Mouse (Mus musculus) adrenal gland, postnatal 25 days (tissue): ENCODE results near the gene Slc39a8. TPM values are rescaled to one million over a fixed set of nuclear protein-coding genes. Genes with fewer than 3 reads are reported as not detected.

ENCODE experiments used
- DNase-seq: peaks from one replicate; pipeline ENCODE4 v3.0.0; 2021; ENCODE audit warnings: mixed read lengths
- total RNA-seq: library from RNA; stranded (reverse); gene quantifications from 2 replicates; pipeline ENCODE4 v1.2.3, GENCODE M21; 2021

The Slc39a8 gene
- total RNA-seq, 1 experiment from 2014 or later: 3.6 TPM

DNA sequence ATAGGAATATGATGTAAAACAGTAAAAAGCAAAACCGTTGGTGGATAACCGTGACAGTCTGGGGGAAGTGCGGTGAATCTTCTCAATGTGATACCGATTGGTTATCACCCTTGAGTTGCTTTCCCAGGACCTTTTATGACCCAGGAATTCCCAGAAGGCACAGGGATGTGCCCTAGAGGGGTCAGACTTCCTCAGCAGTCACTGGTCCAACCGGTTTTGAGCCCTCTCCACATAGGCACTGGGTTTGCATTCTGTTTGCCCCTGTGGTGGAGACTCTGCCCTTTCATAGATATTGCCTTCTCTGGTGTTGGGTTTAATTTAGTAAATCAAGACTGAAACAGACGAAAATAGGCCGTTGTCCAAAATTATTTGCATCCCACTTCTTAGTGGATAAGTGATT lies 20.8 kb downstream of the Slc39a8 start:
- DNase-seq: no peak

DNA sequence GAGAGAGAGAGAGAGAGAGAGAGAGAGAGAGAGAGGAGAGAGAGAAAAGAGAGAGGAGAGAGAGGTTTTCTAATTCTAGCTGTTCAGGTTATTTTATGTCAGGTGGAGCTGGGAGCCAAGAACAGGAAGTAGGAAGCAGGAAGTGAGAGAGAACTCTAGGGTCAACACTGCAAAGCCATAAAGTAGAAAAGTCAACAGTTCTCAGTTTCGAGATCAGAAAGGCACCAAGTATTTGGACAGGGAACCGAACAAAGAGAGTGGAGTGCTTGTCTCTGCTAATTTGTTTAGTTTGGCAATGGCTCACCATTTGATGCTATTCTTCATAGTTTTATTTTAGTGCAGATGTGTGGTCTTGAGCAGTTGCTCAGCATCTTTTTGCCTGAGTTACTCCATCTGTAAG lies 26.5 kb downstream of the Slc39a8 start:
- no peak for DNase-seq

DNA sequence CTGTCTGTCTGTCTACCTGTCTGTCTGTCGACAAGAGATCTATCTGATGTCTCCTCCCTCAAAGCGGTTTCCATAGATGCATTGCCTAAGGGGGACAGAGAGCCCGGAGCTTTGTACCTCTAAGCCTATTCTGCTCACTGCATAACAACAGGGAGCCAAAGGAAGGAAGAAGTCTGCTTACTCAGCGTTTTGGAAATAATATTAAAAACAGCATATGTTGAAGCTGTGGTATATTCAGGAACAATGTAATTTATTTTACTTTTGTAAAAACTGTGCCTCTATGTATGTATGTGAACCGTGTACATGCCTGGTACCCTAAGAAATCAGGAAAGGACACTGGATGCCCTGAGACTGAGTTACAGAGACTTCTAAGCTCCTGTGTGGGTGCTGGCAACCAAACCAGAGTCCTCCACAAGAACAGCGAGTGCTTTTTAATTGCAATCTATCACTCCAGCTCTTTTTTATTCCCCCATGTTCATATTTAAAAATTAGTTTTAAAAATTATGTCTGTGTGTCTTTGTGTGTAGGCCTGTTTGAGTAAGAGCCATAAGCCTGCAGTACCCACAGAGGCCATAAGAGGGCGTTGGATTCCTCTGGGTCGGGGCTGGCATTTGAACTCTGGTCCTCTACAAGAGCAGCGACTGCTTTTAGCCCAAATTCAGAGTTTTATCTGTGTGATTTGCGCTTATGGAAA lies 28.7 kb downstream of the Slc39a8 start:
- DNase-seq: no peak

DNA sequence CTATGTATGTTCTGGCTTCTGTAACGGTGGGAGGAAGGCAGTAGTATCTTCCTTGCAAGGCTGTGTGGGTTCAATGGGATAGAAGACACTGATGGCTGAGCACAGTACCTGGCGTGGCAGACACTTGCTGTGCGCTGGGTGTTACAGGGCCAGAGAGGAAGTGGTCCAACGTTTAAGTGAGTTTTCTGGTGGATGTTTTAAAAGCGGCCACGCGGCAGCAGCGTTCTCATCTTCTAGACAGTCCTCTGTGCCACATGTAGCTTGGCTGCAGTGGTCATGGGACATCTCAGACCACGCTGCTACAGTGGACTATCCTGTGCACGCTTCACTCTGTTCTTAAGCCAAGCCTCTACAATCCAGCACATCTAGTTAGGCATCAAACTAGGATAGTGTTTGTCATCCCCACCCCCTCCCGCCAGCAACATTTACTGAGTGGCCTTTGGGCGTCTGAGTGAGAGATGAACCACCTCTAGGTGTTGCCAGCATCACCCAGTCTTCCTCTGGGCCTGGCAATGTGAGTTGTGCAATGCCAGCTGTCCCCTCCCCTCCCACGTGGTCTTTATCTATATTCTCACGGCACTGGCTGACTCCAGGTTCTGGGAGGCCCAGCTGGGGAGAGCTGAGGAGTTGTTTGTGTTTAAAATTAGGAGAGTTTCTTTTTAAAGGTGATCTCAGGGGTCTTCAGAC lies 29.4 kb downstream of the Slc39a8 start:
- no peak for DNase-seq

DNA sequence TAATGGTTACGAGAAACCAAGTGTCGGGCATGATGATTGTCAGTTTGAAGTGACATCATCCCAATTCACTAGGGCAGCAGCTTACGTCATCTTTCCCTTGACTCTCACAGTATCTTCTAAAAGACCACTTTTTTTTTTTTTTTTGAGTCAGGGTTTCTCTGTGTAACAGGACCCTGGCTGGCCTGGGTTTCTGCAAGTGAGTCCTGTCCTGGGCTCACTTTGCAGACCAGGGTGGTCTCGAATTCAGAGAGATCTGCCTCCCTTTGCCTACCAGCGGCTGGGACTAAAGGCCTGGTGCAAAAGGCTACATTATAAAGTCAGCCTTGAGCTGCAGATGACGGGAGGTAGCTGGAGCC lies 29.9 kb downstream of the Slc39a8 start:
- no peak for DNase-seq

DNA sequence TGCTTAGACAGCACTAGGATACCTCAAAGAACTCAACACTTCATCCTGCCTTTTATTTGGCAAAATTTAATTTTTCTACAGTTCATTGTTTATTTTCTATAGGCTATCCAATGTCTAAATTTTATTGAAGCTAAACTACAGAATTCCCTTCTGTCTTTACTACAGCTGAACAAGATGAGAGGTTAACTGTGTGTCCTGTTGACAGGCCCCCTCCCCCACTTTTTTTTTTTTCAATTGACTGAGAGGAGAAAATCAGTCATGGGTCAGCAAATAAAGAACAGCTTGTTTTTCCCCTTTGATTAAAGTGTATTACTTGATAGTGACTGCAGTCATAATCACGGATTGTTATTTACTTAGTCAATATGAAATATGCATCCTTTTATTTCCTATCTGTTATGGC lies 31.2 kb downstream of the Slc39a8 start:
- no peak for DNase-seq

DNA sequence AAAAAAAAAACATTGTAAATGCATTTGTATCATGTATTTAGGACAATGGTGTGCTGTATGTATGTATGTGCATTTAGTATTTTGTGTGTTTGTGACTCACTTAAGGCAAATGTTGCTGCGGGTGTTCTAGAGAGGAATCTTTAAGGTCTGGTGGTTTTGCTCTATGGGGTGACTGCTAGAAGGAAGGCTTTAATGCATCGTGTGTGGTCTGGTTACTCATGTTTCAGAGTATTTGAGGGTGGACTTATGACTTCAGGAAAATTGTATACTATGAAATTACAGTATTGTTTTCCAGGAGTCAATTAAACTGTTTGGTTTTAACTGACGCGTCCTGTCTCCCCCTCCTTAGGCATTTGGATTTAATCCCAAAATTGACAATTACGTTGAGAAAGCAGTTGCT lies 32.1 kb downstream of the Slc39a8 start:
- DNase-seq: no peak

DNA sequence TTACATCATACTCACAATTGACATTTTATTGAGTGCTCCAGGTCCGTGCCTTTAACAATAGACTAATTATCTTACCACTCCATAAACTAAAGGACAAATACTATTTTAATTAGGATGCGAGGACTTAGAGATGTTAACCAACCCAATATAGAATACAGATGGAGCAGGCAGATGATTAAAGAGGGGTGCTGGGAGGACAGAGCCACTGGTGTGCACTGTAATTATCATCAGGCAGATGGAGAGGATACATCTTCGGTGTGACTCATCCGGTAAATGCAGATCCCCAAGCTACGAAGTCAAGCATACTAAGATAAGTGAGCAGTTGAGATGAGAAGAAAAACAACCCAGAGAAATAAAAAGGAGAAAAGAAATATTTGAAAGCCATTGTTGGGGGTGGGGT lies 34.4 kb downstream of the Slc39a8 start:
- no peak for DNase-seq

DNA sequence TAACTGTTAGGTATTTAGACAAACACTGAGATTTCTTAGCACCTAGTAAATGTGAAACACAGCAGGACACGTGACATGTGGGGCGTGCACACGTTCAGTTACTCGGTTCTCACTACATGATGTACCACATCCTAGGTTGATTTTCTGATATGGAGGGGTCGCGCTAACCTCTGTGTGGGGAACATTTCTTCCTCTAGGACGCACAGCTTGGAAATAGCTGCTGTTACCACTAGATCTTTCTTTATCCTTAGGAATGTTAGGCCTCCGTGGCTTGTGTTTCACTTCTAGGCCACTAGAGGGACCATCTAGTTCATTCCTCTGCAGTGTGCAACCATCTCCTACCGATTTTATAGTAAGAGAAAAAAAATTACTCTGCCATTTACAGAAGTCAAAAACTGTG lies 37.7 kb downstream of the Slc39a8 start:
- DNase-seq: no peak

DNA sequence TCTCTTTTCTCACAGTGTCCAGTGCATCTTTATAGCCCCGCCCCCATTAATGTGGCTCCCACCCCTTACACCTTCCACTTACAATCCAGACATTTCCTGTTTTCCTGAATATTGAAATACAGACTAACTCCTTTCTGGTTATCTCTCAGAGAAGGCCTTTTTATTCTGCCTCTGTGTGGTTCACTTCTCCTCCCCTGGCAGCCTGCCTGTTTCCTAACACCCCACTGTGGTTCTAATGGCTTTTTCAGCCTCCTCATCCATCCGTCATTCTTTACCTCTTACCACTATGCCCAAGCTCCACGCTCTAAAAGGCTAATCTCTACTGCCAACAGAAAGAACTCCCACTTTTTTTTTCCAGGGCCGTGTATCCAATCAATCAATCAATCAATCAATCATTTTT lies 44.0 kb downstream of the Slc39a8 start:
- DNase-seq: no peak

DNA sequence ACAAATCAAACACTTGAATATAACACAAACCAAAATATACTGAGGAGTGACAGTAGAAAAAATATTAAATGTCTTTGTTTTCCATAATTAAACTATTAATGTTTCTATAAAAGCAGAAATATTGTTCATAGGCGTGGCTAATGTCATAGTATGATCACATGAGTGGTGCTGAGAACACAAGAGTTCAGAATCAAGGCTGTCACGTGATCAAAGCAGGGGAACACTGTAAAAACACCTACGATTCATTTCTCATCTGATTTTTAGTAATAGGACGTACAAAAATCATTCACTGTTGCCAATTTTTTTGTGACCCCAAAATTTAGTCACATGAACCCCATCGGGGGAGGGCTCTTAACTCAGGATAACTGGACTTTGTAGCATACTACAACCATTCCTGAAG lies 47.2 kb downstream of the Slc39a8 start:
- DNase-seq: no peak

DNA sequence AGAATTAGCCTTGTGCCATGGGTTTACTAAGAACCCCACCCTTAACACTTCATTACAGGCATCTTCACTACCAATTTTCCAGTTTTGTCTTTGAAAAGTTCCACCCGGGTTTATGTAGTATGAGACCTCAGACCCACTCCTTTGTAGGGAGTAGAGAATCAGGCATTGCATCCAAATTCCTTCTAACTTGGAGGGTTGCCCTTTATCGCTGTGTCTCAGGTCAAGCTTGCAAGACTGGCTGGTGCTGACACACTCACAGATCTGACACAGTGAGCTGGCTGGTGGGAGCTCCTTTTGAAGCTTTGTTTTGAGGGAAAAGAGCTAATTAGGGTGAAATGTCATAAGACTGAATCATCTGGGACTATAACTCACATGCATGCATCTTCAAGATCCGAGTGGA lies 48.5 kb downstream of the Slc39a8 start:
- no peak for DNase-seq

DNA sequence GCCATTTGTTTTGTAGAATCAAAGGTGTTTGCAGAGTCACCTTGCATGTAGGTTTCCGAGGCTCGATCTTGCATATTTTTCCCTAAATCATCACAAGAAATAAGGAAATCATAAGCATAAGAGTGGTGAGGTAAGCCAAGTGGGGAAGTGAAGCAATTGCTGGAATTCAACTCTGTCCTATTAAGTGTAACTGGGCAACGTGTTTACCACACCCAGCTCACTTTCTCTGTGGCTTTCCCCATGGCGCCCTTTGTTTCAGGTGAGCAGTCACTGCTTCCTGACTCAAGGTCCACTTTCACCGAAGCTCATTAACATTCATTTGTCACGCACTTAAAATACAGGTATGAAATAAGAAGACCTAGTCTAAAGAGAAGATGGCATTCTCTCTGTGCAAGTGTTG lies 53.0 kb downstream of the Slc39a8 start:
- no peak for DNase-seq

DNA sequence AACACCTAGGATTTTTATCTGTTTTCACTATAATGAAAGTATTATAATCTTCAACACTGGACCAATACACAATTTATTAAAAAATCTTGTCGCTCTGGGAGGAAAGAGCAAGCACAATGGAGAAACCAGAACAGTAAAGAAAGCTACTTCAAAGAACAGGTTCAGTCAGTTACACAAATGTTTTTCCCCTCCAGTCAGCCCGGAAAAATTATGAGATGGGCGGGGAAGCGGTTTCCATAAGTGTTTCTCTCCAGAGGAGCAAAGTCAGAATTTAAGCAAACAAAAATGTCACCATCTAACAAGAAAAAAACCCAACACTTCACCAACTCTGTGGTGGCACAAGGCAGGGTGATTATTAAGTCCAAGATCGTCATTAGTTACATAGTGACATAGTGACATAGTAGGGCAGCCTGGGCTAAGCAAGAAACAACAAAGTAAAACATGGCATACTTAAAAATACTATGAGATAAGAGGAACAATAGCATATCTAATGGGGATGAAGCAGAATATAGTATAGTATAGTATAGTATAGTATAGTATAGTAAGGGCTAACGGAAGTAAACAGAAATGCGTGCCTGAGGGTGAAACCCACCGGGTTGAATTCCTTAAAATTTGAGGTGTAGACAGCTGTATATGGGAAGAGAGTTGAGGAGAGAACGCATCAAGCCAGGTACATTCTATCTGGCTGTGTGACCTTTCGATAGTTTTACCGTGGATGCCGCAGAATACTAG lies 61.0 kb downstream of the Slc39a8 start:
- no peak for DNase-seq

DNA sequence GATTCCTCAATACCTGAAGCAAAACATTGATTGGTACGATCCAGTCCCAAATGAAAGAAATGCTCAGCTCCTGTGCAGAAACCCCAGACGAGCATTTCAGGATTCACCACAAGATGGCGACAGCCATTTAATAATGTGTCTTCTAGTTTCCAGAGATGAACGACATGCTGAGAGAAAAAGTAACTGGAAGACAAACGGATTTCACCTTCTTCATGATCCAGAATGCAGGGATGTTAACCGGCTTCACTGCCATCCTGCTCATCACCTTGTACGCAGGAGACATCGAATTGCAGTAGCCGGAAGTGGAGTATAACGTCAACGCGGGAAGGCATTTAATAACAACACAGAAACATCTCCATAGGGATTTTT lies 61.6 kb downstream of the Slc39a8 start:
- peak; percentile 41 for DNase-seq

DNA sequence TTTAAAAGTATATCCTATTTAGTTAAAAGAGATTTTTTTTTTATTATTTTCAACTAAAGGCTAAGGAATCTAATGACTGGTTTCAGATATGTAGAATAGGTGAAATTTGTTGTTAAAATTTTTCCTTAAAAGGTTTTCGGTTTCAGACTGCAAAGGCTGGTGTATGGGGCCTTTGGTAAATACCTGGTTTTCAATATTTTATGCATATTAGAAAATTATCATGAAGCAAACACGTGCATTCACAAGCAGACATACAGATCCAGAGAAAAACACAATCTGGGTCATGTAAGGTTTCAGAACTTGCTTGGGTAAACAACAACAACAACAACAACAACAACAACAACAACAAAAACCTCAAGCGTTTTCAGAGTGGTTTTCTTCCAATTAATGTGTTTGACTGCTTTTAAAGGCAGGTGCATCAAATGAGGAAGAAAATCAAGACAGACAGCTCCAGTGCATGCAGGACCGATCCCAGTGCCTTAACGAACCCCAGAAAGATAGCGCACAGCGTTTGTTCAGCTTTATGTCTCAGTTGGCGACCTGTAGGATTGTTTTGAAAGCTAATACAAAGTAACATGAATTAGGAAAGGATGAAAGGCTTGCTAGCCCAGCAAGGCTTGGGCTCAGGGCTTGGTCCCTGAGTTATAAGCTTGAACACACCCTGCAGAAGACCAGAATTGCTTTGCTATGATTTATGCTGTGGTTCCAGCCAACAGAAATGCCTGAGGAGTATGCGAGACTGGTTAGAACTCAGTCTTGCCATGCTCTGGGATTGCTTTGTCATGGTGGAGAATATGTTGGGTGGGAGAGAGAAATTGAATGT lies 62.2 kb downstream of the Slc39a8 start:
- no peak for DNase-seq

DNA sequence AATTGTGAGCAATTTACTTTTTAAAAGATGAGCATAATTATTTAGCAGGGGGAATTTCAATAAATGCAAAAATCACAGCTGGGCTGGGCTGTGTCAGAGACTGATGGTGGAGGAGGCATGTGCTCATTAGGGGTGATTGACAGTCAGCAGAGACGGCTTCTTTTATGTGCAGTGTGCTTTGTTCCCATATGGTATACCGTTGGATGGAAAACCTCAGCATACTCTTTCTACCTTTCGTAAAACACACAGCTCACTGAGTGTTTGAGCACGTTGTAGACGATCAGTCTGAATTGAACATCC lies 62.7 kb downstream of the Slc39a8 start:
- no peak for DNase-seq

DNA sequence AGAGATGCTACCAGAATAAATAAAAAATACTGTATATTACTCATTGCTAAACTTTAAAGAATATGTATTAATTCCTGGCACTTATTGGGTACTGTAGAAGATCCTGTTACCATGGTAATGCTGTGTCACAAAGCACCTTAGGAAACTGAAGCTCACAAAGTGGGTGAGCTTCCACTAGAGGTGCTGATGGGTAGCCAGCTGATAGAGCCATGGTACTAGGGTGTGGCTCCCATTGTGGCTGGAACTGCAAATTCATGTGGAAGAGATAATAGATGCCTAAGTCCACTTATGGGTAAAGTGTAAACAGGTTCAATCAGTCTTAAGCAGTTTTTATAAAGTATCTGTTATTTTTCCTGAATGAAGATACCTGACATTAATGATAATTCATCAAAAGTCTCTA lies 64.3 kb downstream of the Slc39a8 start:
- DNase-seq: no peak

DNA sequence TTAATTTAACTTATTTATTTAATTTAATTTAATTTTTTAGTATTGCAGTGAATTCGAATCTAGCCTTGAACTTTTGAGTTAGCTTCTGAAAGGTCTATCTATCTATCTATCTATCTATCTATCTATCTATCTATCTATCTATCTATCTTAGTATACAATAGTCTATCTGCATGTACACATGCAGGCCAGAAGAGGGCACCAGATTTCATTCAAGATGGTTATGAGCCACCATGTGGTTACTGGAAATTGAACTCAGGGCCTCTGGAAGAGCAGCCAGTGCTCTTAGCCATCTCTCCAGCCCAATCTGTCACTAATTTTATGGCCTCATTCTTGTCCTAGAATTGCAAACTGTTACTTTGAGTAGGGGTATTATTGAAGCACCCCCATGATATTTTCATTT lies 78.3 kb downstream of the Slc39a8 start:
- no peak for DNase-seq

DNA sequence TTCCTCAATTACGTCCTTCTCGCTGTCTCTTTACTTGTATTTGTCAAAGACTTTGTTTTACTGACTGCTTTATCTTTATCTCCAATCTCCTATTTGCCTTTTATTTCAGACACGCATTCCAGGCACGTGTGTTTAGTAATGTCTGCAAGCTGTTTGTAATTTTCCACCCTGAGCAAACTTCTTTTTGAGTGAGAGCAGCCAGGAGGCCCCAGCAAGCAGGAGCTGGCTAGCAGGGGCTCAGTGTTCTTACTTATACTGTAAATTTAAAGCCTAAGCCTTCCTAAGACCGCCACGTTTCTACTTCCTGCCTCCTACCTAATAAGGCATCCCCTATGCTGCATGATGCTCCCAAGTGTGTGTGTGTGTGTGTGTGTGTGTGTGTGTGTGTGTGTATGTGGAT lies 79.8 kb downstream of the Slc39a8 start:
- DNase-seq: no peak

DNA sequence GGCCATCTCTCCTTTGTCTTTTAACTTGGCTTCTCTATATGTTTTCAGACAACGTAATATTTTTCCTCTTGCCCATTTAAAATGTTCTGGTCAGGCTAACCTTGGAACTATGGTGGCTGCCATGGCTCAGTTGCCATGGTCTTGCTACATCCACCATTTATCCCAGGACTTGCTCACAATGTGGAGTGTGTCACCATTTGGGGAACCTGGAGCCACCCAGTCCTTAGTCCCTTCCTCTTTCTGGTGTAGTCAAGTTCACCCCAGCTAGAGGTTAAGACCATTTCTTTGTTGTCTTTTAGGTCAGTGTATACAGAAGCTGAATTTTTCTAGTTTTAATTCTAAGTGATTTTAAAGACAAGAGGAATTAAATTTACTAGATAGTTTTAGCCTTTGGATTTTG lies 80.7 kb downstream of the Slc39a8 start:
- DNase-seq: no peak

DNA sequence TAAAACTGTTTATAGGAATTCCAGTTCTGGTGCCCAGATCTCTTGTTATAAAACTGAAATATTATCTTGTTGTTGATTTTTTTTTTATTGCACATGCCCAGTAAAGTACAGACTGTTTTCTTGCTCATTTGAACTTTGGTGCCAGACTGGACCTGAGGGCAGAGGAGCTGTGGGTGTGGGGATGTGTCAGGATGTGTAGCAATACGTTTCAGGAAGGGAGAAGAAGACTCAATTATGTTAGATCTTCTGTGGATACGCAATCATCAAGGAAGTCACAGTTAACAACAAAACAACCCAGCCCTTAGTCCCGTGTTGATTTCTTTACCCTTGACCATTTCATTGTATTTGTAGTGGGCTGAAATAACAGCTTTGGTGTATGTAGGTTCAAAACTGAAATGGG lies 81.9 kb downstream of the Slc39a8 start:
- DNase-seq: no peak

DNA sequence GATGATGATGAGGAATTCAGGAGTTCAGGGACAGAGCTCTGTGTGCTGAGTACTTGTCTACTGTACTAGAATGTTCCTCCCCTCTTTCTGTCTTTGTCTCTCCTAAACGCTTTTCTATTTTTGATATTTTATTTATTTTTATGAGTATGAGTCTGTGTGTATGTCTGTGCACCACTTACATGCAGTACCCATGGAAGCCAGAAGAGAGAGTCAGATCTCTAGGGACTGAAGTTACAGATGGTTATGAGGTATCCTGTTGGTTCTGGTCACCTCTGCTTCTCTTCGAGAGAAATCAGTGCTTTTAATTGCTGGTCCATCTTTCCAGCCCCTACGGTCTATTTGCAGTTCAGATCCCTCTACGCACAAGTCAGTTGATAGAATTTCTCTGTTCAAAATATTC lies 90.9 kb downstream of the Slc39a8 start:
- DNase-seq: no peak
